Mouse (Mus musculus): Measurements from ENCODE around the gene Unc13d. TPM values are rescaled to one million over a fixed set of nuclear protein-coding genes. Genes with fewer than 3 reads are reported as not detected.
"Not testable (repeated sequence)": the region's sequence is repeated elsewhere in the genome, so short reads cannot be mapped to it uniquely, and the experiment has no call there.

Gene Unc13d
- polyA plus RNA-seq, 1 experiment from 2014 or later, result 0.69 TPM

DNA sequence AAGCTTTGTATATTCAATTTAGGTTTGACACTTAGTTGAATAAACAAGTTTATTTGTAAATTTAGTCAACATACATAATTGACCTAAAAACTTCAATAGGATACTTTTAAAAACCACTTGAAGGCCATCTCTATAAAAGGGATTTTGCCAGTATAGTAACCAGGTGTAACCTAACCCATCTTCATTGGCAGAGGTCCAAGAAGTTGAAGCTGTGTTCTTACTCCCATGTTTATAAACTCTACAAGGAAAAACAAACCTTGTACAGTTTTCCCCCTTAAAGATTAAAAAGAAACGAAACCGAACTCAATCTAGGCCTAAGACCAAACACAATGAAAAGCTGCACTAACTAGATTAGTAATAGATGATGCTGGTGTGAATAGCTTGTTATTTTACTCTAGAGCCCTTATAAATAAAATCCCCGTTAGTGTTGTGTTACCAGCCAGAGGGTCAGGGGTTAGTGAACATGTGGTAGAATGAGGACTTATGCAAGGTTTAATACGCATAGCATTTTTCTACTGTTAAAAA lies 55.4 kb downstream of the Unc13d start:
- 75% methylated on average over 4 of the region's 4 CpGs for WGBS
- peaks cover 13% of the 10 kb centered on the region for H3K4me1 ChIP-seq
- H3K9ac ChIP-seq, result peak overlapping the region; percentile 22; the same call in 1 of the 2 replicates
- H3K27ac ChIP-seq, result no peak overlapping the region
- peak overlapping the region; percentile 58 for H3K4me2 ChIP-seq
- H3K9me3 ChIP-seq, result no peaks in the 10 kb centered on the region
- H3K27me3 ChIP-seq, result no peaks in the 10 kb centered on the region
- H3K36me3 ChIP-seq (replicated peaks), result peaks cover 18% of the 10 kb centered on the region; the same call in 1 of the 2 replicates
- peak overlapping the region; percentile 98 for H3K4me3 ChIP-seq (replicated peaks)
- no peak for ATAC-seq (ENCODE audit: low FRiP score)

DNA sequence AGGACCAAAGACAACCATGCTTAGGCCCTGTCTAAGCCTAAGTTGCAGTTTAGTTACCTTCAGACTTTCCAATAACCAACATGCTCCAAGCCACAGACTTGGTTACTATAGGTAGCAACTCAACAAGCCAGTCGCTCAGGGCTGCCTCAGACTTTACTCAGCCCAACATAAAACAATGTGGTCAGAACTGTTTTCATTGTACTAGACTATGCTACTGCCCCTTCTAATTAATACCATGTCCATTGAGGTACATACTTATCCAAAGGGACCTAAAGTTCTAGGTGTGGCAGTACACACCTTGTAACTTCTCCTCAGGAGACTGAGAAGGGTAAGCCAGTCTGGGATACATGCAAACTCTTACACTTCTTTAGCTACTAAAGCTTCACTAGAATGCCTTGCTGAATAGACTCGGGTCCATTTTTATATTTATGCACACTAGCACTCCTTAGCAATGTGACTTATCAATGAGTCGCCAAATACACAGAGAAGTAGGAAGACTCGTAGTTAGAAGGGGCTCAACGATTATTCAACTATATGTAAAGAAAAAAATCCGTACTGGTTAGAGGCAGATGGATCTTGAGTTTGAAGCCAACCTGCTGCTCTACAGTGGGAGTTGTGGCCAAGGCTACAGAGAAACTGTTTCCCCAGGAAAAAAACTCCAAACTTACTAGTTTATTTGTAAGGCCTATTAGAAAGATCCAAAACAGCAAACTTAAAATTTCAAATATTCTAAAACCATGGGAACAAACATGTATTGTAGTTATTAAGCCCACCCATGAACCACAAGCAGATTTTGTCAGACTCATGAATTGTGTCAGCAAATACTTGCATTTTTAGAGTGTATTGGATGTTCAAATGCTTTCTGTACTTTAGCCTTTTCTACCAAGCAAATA lies 56.2 kb downstream of the Unc13d start:
- 0 out of 2 replicates have a peak overlapping the region, but pooled peaks have one; percentile 98 for H3K4me3 ChIP-seq (replicated peaks)
- no peak overlapping the region for H3K27ac ChIP-seq
- H3K9me3 ChIP-seq, result no peaks in the 10 kb centered on the region
- peak overlapping the region; percentile 58 for H3K4me2 ChIP-seq
- 77% methylated on average over 6 of the region's 6 CpGs for WGBS
- H3K36me3 ChIP-seq (replicated peaks), result peaks cover 18% of the 10 kb centered on the region; the same call in 1 of the 2 replicates
- no peak for ATAC-seq (ENCODE audit: low FRiP score)
- H3K9ac ChIP-seq, result no peak overlapping the region
- H3K4me1 ChIP-seq, result peaks cover 13% of the 10 kb centered on the region
- H3K27me3 ChIP-seq, result no peaks in the 10 kb centered on the region

DNA sequence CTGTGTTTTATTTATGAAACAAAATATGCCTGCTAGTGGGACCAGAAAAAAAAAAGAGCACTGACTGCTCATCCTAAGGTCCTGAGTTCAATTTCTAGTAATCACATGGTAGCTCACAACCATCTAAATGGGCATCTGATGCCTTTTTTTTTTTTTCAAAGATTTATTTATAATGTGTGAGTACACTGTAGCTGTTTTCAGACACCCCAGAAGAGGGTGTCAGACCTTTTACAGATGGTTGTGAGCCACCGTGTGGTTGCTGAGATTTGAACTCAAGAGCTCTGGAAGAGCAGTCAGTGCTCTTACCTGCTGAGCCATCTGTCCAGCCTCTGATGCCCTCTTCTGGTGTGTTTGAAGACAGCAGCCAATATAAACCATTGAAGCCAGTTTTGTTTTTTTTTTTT lies 57.2 kb downstream of the Unc13d start:
- H3K4me3 ChIP-seq (replicated peaks), result no peak overlapping the region
- peaks cover 13% of the 10 kb centered on the region for H3K4me1 ChIP-seq
- ATAC-seq (ENCODE audit: low FRiP score), result no peak
- H3K9ac ChIP-seq, result no peak overlapping the region
- H3K9me3 ChIP-seq, result no peaks in the 10 kb centered on the region
- H3K27me3 ChIP-seq, result no peaks in the 10 kb centered on the region
- H3K4me2 ChIP-seq, result no peak overlapping the region
- no peak overlapping the region for H3K27ac ChIP-seq
- 58% methylated on average over 1 of the region's 1 CpGs for WGBS
- H3K36me3 ChIP-seq (replicated peaks), result peaks cover 18% of the 10 kb centered on the region; the same call in 1 of the 2 replicates

DNA sequence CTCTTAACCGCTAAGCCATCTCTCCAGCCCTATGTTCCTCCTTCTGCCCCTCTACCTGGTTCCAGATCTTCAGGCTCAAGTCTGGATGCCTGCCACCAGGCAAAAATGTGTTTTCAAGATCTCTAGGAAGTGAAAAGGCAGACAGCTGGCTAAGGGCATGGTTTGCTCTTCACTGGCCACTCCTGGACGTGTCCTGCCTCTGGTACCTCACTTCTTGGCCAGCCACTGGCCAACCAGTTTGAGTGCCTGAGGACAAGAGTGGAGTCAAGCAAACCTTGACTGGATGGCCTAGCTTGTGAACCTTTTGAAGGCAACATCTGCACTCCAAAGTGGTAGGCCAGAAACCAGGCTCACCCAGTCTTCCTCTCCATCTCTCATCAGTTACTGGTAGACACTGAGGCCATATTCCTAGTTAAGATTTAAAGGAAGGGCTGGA lies 57.8 kb downstream of the Unc13d start:
- no peak overlapping the region for H3K4me3 ChIP-seq (replicated peaks)
- H3K27ac ChIP-seq, result no peak overlapping the region
- H3K4me2 ChIP-seq, result no peak overlapping the region
- peaks cover 13% of the 10 kb centered on the region for H3K4me1 ChIP-seq
- no peak for ATAC-seq (ENCODE audit: low FRiP score)
- H3K9me3 ChIP-seq, result no peaks in the 10 kb centered on the region
- 74% methylated on average over 2 of the region's 2 CpGs for WGBS
- H3K27me3 ChIP-seq, result no peaks in the 10 kb centered on the region
- peaks cover 18% of the 10 kb centered on the region; the same call in 1 of the 2 replicates for H3K36me3 ChIP-seq (replicated peaks)
- no peak overlapping the region for H3K9ac ChIP-seq

DNA sequence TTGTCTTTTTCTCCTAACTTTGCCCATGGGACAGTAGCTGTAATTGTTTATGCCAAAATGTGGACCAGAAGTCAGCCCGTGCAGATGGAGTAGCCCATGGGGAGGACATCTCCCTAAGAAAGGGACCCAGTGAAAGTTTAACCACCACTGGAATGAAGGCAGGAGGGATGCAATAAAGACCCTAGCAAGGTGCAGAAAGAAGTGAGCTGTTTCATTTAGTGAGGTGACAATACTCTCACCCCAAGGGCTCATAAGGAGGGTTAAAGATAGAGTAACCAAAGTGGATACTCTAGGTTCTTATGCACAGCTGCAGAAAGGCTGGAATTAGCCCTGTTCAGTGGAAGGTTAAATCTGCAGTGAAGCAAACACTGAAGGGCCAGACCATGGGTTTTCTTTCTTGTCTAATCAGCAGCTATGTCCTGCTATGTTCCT lies 58.4 kb downstream of the Unc13d start:
- Histone ChIP-seq H3K4me2 (no peak overlapping the region), H3K27ac (no peak overlapping the region), H3K4me1 (peaks cover 18% of the 10 kb centered on the region), H3K36me3 (replicated peaks) (peaks cover 18% of the 10 kb centered on the region; the same call in 1 of the 2 replicates), H3K4me3 (replicated peaks) (no peak overlapping the region), H3K9me3 (no peaks in the 10 kb centered on the region), H3K9ac (no peak overlapping the region), H3K27me3 (no peaks in the 10 kb centered on the region)
- whole genome bisulfite sequencing, result 72% methylated on average over 1 of the region's 1 CpGs
- ATAC-seq (ENCODE audit: low FRiP score), result no peak

DNA sequence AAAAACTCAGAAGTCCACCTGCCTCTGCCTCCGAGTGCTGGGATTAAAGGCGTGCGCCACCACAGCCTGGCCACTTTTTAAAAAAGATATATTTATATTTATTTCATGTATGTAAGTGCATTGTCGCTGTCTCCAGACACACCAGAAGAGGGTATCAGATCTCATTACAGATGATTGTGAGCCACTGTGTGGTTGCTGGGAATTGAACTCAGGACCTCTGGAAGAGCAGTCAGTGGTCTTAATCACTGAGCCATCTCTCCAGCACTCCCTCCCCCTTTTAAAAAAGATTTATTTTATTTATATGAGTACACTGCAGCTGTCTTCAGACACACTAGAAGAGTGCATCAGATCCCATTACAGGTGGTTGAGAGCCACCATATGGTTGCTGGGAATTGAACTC lies 58.9 kb downstream of the Unc13d start:
- 93% methylated on average over 4 of the region's 4 CpGs for WGBS
- not testable (repeated sequence) for H3K4me2 ChIP-seq; H3K27me3 ChIP-seq; ATAC-seq (ENCODE audit: low FRiP score); H3K27ac ChIP-seq; H3K9me3 ChIP-seq; H3K9ac ChIP-seq; H3K4me3 ChIP-seq (replicated peaks)
- H3K36me3 ChIP-seq (replicated peaks), result peaks cover 18% of the 10 kb centered on the region; the same call in 1 of the 2 replicates
- peaks cover 18% of the 10 kb centered on the region for H3K4me1 ChIP-seq

DNA sequence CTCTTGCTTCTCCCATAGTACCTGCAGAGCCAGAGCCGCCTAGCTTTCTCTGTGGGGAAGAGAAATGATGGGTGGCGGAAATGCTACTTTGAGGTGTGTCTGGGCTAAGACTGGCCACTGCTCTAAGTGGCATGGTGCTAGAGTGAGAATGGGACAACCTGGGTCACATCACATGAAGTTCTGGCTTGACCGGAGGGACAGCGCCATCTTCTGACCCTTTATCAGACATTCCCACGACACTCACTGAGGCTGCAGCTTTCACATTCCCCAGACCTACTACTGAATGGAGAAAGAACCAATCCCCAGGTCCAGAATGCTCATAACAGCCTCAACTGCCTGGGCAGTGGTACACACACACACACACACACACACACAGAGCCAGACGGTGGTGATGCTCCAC lies 59.7 kb downstream of the Unc13d start:
- Histone ChIP-seq H3K9ac (no peak overlapping the region), H3K4me2 (no peak overlapping the region), H3K4me3 (replicated peaks) (no peak overlapping the region), H3K27ac (no peak overlapping the region), H3K4me1 (peaks cover 20% of the 10 kb centered on the region), H3K36me3 (replicated peaks) (peaks cover 18% of the 10 kb centered on the region; the same call in 1 of the 2 replicates), H3K9me3 (no peaks in the 10 kb centered on the region), H3K27me3 (no peaks in the 10 kb centered on the region)
- WGBS, result 36% methylated on average over 6 of the region's 6 CpGs
- no peak for ATAC-seq (ENCODE audit: low FRiP score)

DNA sequence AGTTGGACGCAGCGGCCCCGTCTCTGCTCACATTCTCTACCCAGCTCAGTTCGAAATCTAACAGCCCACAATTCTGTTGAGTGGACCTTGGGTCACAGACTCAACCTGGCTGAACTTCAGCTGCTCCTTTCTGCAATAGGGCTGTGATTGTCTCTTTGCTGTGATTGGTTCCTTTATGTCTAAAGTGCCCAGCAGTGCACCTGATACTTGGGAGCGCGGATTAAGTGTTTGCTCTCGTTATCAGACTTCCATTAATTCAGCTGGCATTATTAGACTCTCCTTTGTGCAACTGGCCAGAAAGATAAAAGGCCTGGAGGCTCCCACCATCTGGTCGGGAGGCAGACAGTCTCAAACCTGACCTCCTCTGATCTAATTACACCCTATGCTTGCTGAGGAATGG lies 62.9 kb downstream of the Unc13d start:
- no peak overlapping the region for H3K4me2 ChIP-seq
- 0 out of 2 replicates have a peak, but pooled peaks cover 4% of the 10 kb centered on the region for H3K36me3 ChIP-seq (replicated peaks)
- no peak overlapping the region for H3K4me3 ChIP-seq (replicated peaks)
- H3K9me3 ChIP-seq, result no peaks in the 10 kb centered on the region
- H3K4me1 ChIP-seq, result peaks cover 24% of the 10 kb centered on the region
- no peaks in the 10 kb centered on the region for H3K27me3 ChIP-seq
- WGBS, result 43% methylated on average over 8 of the region's 8 CpGs
- H3K9ac ChIP-seq, result no peak overlapping the region
- 0 out of 2 replicates have a peak overlapping the region, but pooled peaks have one; percentile 13 for H3K27ac ChIP-seq
- ATAC-seq (ENCODE audit: low FRiP score), result no peak

DNA sequence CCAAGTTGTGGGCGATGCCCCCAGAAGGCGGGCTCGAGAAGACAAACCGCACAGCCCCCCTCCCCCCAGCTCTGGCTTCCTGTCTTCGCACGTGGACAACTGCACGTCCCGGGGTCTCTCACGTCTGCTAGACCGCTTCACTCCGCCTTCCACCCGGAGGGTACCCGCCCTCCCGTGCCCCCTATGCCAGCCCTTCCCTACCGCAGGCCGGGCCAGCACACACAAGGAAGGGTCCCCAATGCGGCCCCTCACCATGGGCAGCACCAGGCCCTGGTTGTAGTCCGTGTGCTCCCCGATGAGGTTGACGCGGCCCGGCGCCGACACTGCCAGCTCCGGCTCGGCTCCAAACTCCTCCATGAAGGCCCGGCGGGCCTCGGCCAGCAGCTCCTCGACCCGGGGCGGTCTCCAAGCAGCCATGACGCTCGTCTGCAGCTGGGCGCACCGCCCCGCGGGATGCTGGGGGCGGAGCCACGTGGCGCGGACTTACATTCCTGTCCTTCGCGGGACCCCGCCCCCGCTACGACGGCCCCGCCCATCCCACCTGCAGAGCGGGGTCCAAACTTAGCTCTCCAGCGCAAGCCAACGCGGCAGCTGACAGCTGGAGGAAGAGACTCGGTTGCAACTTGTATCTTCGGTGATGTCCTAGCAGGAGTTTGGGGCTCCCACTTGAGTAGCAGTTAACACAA lies 65.4 kb downstream of the Unc13d start, which contains the start of gene Galk1:
Gene Galk1, minus strand, starts transcription at position 458 of the 686 bp plus-strand sequence.
- Histone ChIP-seq H3K4me1 (peaks cover 24% of the 10 kb centered on the region), H3K27ac (peak within 1 kb of the TSS; percentile 80), H3K4me3 (replicated peaks) (peak within 1 kb of the TSS; percentile 63), H3K4me2 (peak within 1 kb of the TSS; percentile 81), H3K9me3 (no peaks in the 10 kb centered on the region), H3K9ac (peak within 1 kb of the TSS; percentile 71), H3K27me3 (no peaks in the 10 kb centered on the region), H3K36me3 (replicated peaks) (peaks cover 14% of the 10 kb centered on the region; the same call in 1 of the 2 replicates)
- whole genome bisulfite sequencing, result under 1% methylated on average over 54 of the region's 55 CpGs
- ATAC-seq (ENCODE audit: low FRiP score), result peak; percentile 87

Other genes starting within 250 kb of the Unc13d start
- 0.17 and 0.31 TPM in 2 replicates for gene Myo15b, start 219.6 kb downstream of the Unc13d start, polyA plus RNA-seq (2016; fragmentation: Nextera tagmentation; extraction: Ambion mirVana)
- 1.1 and 1.3 TPM in 2 replicates for gene Smim5, start 178.0 kb downstream of the Unc13d start, polyA plus RNA-seq (2016; fragmentation: Nextera tagmentation; extraction: Ambion mirVana)
- 0.49 and 1.1 TPM in 2 replicates for gene Smim6, start 165.9 kb downstream of the Unc13d start, polyA plus RNA-seq (2016; fragmentation: Nextera tagmentation; extraction: Ambion mirVana)
- gene Sap30bp, start 144.7 kb downstream of the Unc13d start, polyA plus RNA-seq (2016; fragmentation: Nextera tagmentation; extraction: Ambion mirVana), result 56.8 and 61.9 TPM in 2 replicates
- gene Recql5, start 144.5 kb downstream of the Unc13d start, polyA plus RNA-seq (2016; fragmentation: Nextera tagmentation; extraction: Ambion mirVana), result 32.5 and 33.4 TPM in 2 replicates
- 0.94 and 1.0 TPM in 2 replicates for gene Itgb4, start 103.3 kb downstream of the Unc13d start, polyA plus RNA-seq (2016; fragmentation: Nextera tagmentation; extraction: Ambion mirVana)
- 98.3 and 107 TPM in 2 replicates for gene Galk1, start 65.2 kb downstream of the Unc13d start, polyA plus RNA-seq (2016; fragmentation: Nextera tagmentation; extraction: Ambion mirVana)
- gene H3f3b, start 50.0 kb downstream of the Unc13d start, polyA plus RNA-seq (2016; fragmentation: Nextera tagmentation; extraction: Ambion mirVana), result 2,341 and 2,432 TPM in 2 replicates
- 47.9 and 50.4 TPM in 2 replicates for gene Unk, start 47.6 kb downstream of the Unc13d start, polyA plus RNA-seq (2016; fragmentation: Nextera tagmentation; extraction: Ambion mirVana)
- gene Wbp2, start 9.0 kb upstream of the Unc13d start, polyA plus RNA-seq (2016; fragmentation: Nextera tagmentation; extraction: Ambion mirVana), result 92.3 and 101 TPM in 2 replicates
- 2.7 and 3.2 TPM in 2 replicates for gene Trim47, start 49.2 kb upstream of the Unc13d start, polyA plus RNA-seq (2016; fragmentation: Nextera tagmentation; extraction: Ambion mirVana)
- 1.9 and 2.1 TPM in 2 replicates for gene Trim65, start 53.2 kb upstream of the Unc13d start, polyA plus RNA-seq (2016; fragmentation: Nextera tagmentation; extraction: Ambion mirVana)
- gene Mrpl38, start 60.9 kb upstream of the Unc13d start, polyA plus RNA-seq (2016; fragmentation: Nextera tagmentation; extraction: Ambion mirVana), result 89.6 and 90.5 TPM in 2 replicates
- gene Fbf1, start 90.2 kb upstream of the Unc13d start, polyA plus RNA-seq (2016; fragmentation: Nextera tagmentation; extraction: Ambion mirVana), result 80.8 and 85.2 TPM in 2 replicates
- gene Ten1, start 120.9 kb upstream of the Unc13d start, polyA plus RNA-seq (2016; fragmentation: Nextera tagmentation; extraction: Ambion mirVana), result 55.9 and 57.4 TPM in 2 replicates
- 36.0 and 36.8 TPM in 2 replicates for gene Acox1, start 121.1 kb upstream of the Unc13d start, polyA plus RNA-seq (2016; fragmentation: Nextera tagmentation; extraction: Ambion mirVana)
- gene Evpl, start 160.1 kb upstream of the Unc13d start, polyA plus RNA-seq (2016; fragmentation: Nextera tagmentation; extraction: Ambion mirVana), result 0.61 and 0.65 TPM in 2 replicates
- 84.8 and 86.5 TPM in 2 replicates for gene Srp68, start 196.3 kb upstream of the Unc13d start, polyA plus RNA-seq (2016; fragmentation: Nextera tagmentation; extraction: Ambion mirVana)
- 0.19 and 0.46 TPM in 2 replicates for gene Galr2, start 203.0 kb upstream of the Unc13d start, polyA plus RNA-seq (2016; fragmentation: Nextera tagmentation; extraction: Ambion mirVana)
- gene Exoc7, start 229.3 kb upstream of the Unc13d start, polyA plus RNA-seq (2016; fragmentation: Nextera tagmentation; extraction: Ambion mirVana), result 73.3 and 78.8 TPM in 2 replicates

Measured in forebrain, embryonic 12.5 days (tissue).